Mouse (Mus musculus) liver, adult 10 weeks (tissue): ENCODE data around the gene Osbp2. TPM values are rescaled to one million over a fixed set of nuclear protein-coding genes. Genes with fewer than 3 reads are reported as not detected.

ENCODE experiments used
- polyA plus RNA-seq: library from polyadenylated mRNA; stranded (reverse); fragments of 350-450 nt; fragmentation: Illumina TruSeq; extraction: RNeasy Lipid Tissue Mini Kit (QIAGEN cat#74804); gene quantifications from one replicate; pipeline ENCODE4 v1.2.3, GENCODE M21; 2014; ENCODE audit warnings: low read depth, low replicate concordance

The Osbp2 gene
- polyA plus RNA-seq = 0.56 TPM

GRCm38 (mm10) chr11:3863454-3864112, at the start of gene Osbp2:
TSS of gene Osbp2 (minus strand) at chr11:3863903.

GRCm38 (mm10) chr11:3894406-3895281, 30.9 kb upstream of the Osbp2 start, which contains the start of the genes 4921536K21Rik and Dusp18:
TSS of gene 4921536K21Rik (minus strand) at chr11:3895098.
TSS of gene Dusp18 (plus strand) at chr11:3895240.

Other genes with a start within 250 kb of the Osbp2 start
- 7.6 TPM for gene Morc2a, start 214.7 kb downstream of the Osbp2 start, polyA plus RNA-seq
- not detected for gene 4921536K21Rik, start 31.2 kb upstream of the Osbp2 start, polyA plus RNA-seq
- gene Dusp18, start 31.3 kb upstream of the Osbp2 start, polyA plus RNA-seq = not detected
- not detected for gene Slc35e4, start 50.8 kb upstream of the Osbp2 start, polyA plus RNA-seq
- 15.7 TPM for gene Tcn2, start 68.3 kb upstream of the Osbp2 start, polyA plus RNA-seq
- gene Pes1, start 100.1 kb upstream of the Osbp2 start, polyA plus RNA-seq = 11.5 TPM
- gene 4930556J24Rik, start 112.9 kb upstream of the Osbp2 start, polyA plus RNA-seq = not detected
- not detected for gene Gal3st1, start 119.7 kb upstream of the Osbp2 start, polyA plus RNA-seq
- 73.8 TPM for gene Sec14l4, start 167.6 kb upstream of the Osbp2 start, polyA plus RNA-seq
- gene Sec14l3, start 200.9 kb upstream of the Osbp2 start, polyA plus RNA-seq = not detected
- gene Mtfp1, start 231.5 kb upstream of the Osbp2 start, polyA plus RNA-seq = 17.1 TPM